Mouse (Mus musculus) G1E (cell line): ENCODE data around the gene Vps52. TPM values are rescaled to one million over a fixed set of nuclear protein-coding genes. Genes with fewer than 3 reads are reported as not detected.
A peak's percentile ranks its signal among the peaks of the same experiment; 100 is the strongest.

Source experiments
- ATAC-seq: 2 replicates; pipeline ENCODE4 v1.8.0; 2016; ENCODE audit warnings: mild to moderate bottlenecking; ENCODE audit not compliant: insufficient number of reproducible peaks, poor library complexity, low FRiP score, severe bottlenecking; ENCODE audit errors: extremely low read depth
- DNase-seq: peaks from one replicate; pipeline ENCODE4 v3.0.0; 2012; ENCODE audit warnings: low spot score
- H3K27me3 ChIP-seq: 2 replicates; pipeline ENCODE4 v1.6.1; 2012; ENCODE audit warnings: mild to moderate bottlenecking, low read length, inconsistent platforms; ENCODE audit not compliant: insufficient read depth
- H3K36me3 ChIP-seq: replicated peaks from 2 replicates; pipeline ENCODE3; 2012; ENCODE audit warnings: mild to moderate bottlenecking, inconsistent platforms
- H3K4me1 ChIP-seq: 2 replicates; pipeline ENCODE4 v1.6.1; 2012; ENCODE audit warnings: low read depth, low read length, inconsistent platforms, mixed read lengths; ENCODE audit not compliant: insufficient read depth
- H3K4me3 ChIP-seq: 2 replicates; pipeline ENCODE4 v1.5.1; 2012; ENCODE audit warnings: low read depth, mild to moderate bottlenecking, inconsistent platforms, low read length, moderate library complexity, mixed read lengths
- H3K9me3 ChIP-seq: replicated peaks from 2 replicates; pipeline ENCODE4 v1.6.1; 2012; ENCODE audit warnings: inconsistent platforms
- CTCF ChIP-seq: IDR thresholded peaks from 2 replicates; pipeline ENCODE4 v1.5.1; 2012; ENCODE audit warnings: low read depth, low read length, inconsistent platforms, mixed read lengths
- GATA1 ChIP-seq: IDR thresholded peaks from 2 replicates; pipeline ENCODE4 v1.6.1; 2012; ENCODE audit warnings: borderline replicate concordance, low read length, inconsistent platforms, mixed read lengths
- GATA2 ChIP-seq: IDR thresholded peaks from 2 replicates; pipeline ENCODE4 v1.6.1; 2012; ENCODE audit warnings: low read depth, low read length, inconsistent platforms, borderline replicate concordance
- POLR2AphosphoS5 ChIP-seq: IDR thresholded peaks from 2 replicates; pipeline ENCODE4 v1.6.1; 2012; ENCODE audit warnings: low read depth, low read length, inconsistent platforms; ENCODE audit not compliant: insufficient replicate concordance
- TAL1 ChIP-seq: conservative IDR thresholded peaks from 2 replicates; pipeline ENCODE4 v1.6.1; 2012; ENCODE audit warnings: low read depth, low read length, inconsistent platforms, mixed read lengths
- polyA plus RNA-seq: library from polyadenylated mRNA; stranded (reverse); fragments of >175 nt; gene quantifications from 2 replicates; pipeline ENCODE4 v1.2.3, GENCODE M21; 2012
- total RNA-seq, 2 experiments: library from RNA; stranded (forward) in 1 of 2; stranded (reverse) in 1 of 2; fragments of 200-1000 nt in 1 of 2; fragments of >200 nt in 1 of 2; fragmentation: Nextera tagmentation in 1 of 2; gene quantifications; 2 replicates each; pipeline ENCODE4 v1.2.3; 2014 to 2017

The Vps52 gene
- total and polyA plus RNA-seq, 3 experiments = 19.8 to 48.9 (median 30.0) TPM

DNA sequence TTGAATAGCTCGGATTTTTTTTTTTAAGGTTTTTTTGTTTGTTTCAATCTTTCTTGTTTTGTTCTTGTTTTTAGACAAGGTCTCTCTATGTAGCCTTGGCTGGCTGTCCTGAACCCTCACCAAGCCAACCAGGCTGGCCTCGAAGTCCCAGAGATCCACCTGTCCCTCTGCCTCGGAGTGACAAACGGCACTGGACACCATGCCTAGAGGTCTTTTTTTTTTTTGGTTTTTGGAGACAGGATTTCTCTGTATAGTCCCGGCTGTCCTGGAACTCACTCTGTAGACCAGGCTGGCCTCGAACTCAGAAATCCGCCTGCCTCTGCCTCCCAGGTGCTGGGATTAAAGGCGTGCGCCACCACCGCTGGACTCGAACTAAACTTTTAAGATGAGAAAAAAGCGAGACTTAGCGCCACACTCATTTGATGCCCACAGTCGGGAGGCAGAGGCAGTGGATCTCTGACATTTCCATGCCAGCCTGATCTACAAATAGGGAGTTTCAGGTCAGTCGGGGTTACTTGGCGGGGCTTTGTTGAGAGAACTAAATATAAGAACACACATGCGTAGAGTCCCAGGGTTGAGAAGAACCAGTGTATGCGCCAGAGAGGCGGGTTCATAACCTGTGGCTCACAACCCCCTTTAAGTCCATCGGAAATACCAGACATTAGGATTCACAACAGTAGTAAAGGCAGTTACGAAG, 27.2 kb upstream of the Vps52 start:
- Histone ChIP-seq H3K4me1 (peaks cover 72% of the 10 kb centered on the region), H3K27me3 (no peaks in the 10 kb centered on the region), H3K9me3 (no peaks in the 10 kb centered on the region), H3K4me3 (peak overlapping the region; percentile 91), H3K36me3 (peaks cover 69% of the 10 kb centered on the region)
- no peak for DNase-seq
- no peak for TF ChIP-seq TAL1
- no peak for TF ChIP-seq GATA1
- no peak for TF ChIP-seq CTCF
- TF ChIP-seq POLR2AphosphoS5 = no peak
- no peak for TF ChIP-seq GATA2
- no peak for ATAC-seq

DNA sequence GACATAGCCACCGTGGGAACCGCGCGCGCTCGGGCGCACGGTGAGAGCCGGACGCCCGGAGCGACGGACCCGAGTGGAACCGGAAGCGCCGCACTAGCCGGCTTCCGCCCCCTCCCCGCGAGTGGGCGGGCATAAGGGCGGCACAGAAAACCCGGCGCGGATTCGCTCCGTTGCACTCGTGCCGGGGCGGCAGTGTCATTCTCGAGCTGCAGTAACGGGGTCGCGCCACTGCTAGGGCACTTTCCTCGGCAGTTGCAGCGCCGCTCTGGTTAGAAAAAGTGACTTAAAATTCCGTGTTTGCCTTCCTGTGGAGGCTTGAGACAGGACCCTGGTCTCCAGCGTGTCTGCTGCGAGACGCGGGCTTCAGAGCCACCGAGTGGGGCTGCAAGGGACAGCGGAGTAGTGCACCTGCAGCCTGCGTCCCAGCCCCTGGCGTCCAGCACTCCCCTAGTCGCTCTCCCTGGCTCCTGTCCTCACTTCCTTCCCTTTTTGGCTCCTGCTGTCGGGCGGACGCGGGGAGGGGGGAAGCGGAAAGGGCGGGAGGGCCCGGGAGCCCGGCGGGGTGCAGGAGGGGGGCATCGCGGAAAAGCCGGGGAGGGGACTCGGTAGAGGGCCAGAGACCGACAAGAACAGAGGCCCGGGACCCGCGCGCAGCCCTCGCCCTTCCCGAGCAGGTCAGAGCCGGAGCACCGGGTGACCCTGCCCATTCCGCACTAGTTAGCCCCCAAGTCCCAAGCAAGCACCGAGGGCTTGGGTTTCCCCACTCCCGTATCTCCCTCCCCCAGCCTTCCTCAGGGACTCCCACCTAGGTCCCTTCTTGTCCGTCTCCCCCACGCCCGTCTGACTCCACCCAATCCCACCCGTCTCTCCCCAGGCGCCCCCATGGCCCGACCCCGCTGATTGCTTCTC, 26.0 kb upstream of the Vps52 start, which contains the start of gene Rgl2:
Gene Rgl2 (plus strand): TSS at position 173 of the 909 bp plus-strand sequence.
- TF ChIP-seq GATA2 (no peak), CTCF (no peak), TAL1 (no peak), GATA1 (no peak), POLR2AphosphoS5 (no peak)
- Histone ChIP-seq H3K27me3 (no peaks in the 10 kb centered on the region), H3K4me1 (peaks cover 73% of the 10 kb centered on the region), H3K9me3 (no peaks in the 10 kb centered on the region), H3K36me3 (peaks cover 71% of the 10 kb centered on the region), H3K4me3 (peak within 1 kb of the TSS; percentile 91)
- DNase-seq (peak; percentile 89), ATAC-seq (peak; percentile 47)

DNA sequence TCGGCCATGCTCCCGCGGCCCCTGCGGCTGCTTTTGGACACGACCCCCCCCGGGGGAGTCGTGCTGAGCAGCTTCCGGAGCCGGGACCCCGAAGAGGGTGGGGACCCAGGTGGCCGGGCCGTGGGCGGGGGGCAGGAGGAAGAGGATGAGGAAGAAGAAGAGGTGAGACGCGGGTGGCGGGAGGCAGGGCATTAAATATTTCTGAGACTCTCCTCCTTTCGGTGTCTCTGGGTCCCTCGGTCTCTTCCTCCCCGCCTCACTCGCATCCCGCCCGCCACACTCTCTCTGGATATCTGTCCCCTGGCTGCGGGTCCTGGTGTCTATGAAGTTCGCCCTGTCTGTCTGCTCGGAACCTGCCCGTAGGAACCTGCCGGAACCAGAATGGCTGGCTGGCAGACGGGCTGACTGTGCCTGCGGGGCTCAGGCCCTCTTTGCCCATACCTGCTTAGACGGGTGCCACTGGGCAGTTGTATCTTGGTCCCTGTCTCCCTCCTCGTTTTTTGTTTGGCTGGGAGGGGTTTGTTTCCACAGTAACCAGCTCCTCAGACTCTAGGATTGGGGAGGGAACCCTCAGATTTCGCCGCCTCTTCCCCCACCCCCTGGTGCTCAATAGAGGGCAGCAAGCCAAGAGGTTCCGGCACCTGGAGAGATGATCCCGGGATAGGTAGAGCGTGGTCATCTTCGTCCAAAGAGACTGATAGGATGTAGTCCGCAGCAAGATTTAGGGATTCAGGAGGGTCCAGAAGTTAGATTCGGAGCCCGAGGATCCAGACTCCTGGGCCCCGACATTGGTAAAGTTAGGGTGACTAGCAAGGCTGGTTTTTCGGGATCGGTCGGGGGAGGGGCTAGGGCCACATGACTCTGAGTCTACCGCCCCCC, 25.1 kb upstream of the Vps52 start:
- peak overlapping the region; percentile 91 for H3K4me3 ChIP-seq
- ATAC-seq = peak; percentile 56; the same call in 1 of the 2 replicates

DNA sequence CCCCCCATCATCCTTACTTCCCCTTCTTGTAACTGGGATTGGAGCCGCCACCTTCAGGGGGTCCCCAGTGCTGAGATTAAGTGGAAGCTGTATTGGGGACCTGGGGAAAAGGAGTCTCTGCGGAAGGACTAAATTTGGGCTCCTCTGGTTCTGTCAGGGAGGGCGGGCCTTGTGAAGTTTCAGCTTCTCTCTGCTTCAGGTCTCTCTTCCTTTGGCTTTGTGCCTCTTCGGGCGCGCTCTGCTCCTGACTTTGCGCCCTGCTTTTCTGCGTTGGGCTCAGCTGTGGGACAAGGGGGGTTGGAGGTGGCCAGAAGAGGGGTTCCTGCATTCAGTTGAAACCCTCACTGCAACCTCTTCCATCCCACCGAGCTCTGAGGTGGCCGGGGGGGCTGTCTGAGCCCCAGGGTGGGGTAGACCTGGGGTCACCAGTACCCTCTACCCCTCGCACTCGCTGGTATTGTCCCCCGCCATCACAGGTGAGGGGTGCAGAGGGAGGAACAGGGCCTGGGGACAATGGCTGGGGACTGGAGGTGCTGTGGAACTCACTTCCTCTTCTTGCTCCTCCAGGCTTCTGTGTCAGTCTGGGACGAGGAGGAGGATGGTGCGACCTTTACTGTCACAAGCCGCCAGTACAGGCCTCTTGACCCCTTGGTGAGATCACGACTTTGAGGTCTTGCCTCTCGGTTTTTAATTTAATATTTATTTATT, 24.3 kb upstream of the Vps52 start:
- no peak for TF ChIP-seq CTCF
- TF ChIP-seq POLR2AphosphoS5 = no peak
- TF ChIP-seq GATA2 = no peak
- no peak for TF ChIP-seq TAL1
- no peak for TF ChIP-seq GATA1
- H3K4me3 ChIP-seq = peak overlapping the region; percentile 91
- ATAC-seq = no peak
- DNase-seq = no peak
- peaks cover 61% of the 10 kb centered on the region for H3K4me1 ChIP-seq
- no peaks in the 10 kb centered on the region for H3K27me3 ChIP-seq
- no peaks in the 10 kb centered on the region for H3K9me3 ChIP-seq
- H3K36me3 ChIP-seq = peaks cover 72% of the 10 kb centered on the region

More for the DNA sequence above, 25.1 kb upstream of the Vps52 start:
- peak; percentile 65 for DNase-seq
- peaks cover 69% of the 10 kb centered on the region for H3K4me1 ChIP-seq
- TF ChIP-seq POLR2AphosphoS5 (no peak), CTCF (no peak)
- H3K27me3 ChIP-seq = no peaks in the 10 kb centered on the region
- peaks cover 72% of the 10 kb centered on the region for H3K36me3 ChIP-seq
- no peaks in the 10 kb centered on the region for H3K9me3 ChIP-seq

DNA sequence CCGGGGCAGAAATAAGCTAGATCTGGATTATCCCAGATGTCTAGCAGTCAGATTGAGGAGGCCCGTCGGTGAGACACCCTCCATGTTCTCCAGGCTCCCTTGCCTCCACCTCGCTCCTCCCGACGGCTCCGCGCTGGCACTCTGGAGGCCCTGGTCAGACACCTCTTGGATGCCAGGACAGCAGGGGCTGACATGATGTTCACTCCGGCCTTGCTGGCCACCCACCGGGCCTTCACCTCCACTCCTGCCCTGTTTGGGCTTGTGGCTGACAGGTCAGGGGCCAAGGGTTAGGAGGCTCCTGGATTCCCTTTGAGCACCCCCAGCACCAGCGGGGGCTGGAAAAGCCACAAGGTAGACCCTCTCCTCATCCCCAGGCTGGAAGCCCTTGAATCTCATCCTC, 23.7 kb upstream of the Vps52 start:
- Histone ChIP-seq H3K9me3 (no peaks in the 10 kb centered on the region), H3K36me3 (peaks cover 71% of the 10 kb centered on the region), H3K4me3 (no peak overlapping the region; the same call in 1 of the 2 replicates), H3K27me3 (no peaks in the 10 kb centered on the region), H3K4me1 (peaks cover 60% of the 10 kb centered on the region)
- no peak for ATAC-seq
- DNase-seq = no peak
- TF ChIP-seq GATA1 (no peak), CTCF (no peak), GATA2 (no peak), TAL1 (no peak), POLR2AphosphoS5 (no peak)

DNA sequence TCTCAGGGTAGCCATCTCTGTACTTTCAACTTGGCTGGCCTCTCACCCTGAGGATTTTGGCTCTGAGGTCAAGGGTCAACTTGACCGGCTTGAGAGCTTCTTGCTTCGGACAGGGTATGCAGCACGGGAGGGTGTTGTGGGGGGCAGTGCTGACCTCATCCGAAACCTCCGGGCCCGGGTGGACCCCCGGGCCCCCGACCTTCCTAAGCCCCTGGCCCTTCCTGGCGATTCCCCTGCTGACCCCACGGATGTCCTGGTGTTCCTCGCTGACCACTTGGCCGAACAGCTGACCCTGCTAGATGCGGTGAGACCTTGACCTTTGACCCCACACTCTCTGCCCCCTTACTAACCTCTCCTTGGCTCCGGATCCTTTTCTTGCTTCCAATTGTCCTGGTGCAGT, 23.2 kb upstream of the Vps52 start:
- H3K27me3 ChIP-seq = no peaks in the 10 kb centered on the region
- no peak for ATAC-seq
- peaks cover 65% of the 10 kb centered on the region for H3K4me1 ChIP-seq
- DNase-seq = no peak
- no peaks in the 10 kb centered on the region for H3K9me3 ChIP-seq
- peaks cover 71% of the 10 kb centered on the region for H3K36me3 ChIP-seq
- TF ChIP-seq TAL1 (no peak), GATA1 (no peak), GATA2 (no peak), CTCF (no peak), POLR2AphosphoS5 (no peak)
- no peak overlapping the region for H3K4me3 ChIP-seq
